Mouse (Mus musculus) hindbrain, embryonic 16.5 days (tissue): ENCODE measurements at regions not wholly inside any gene's neighbourhood (a gene's known extent, or its start where the extent isn't known, plus 50 kb on each side); places are given as distances from the start of the nearest gene placed in this dataset.

Source experiments
- ATAC-seq: fragments of 200-750 bp; cut with Nextera tagmentation; 2 replicates; pipeline ENCODE4 v1.8.0; 2017; ENCODE audit warnings: moderate TSS enrichment, moderate library complexity
- H3K27ac ChIP-seq: fragments of 300-500 bp; sonication (generic); 2 replicates; pipeline ENCODE4 v1.5.1; 2014; ENCODE audit warnings: low read depth, mild to moderate bottlenecking, control low read depth, low read length, moderate library complexity
- H3K27me3 ChIP-seq: fragments of 300-500 bp; sonication (generic); replicated peaks from 2 replicates; pipeline ENCODE4 v1.6.1; 2014; ENCODE audit warnings: low read length; ENCODE audit not compliant: control insufficient read depth, insufficient read depth
- H3K36me3 ChIP-seq: fragments of 300-500 bp; sonication (generic); 2 replicates; pipeline ENCODE4 v1.6.1; 2014; ENCODE audit warnings: mild to moderate bottlenecking, low read length, moderate library complexity, mixed read lengths; ENCODE audit not compliant: control insufficient read depth, insufficient read depth
- H3K4me1 ChIP-seq: fragments of 300-500 bp; sonication (generic); 2 replicates; pipeline ENCODE4 v1.6.1; 2014; ENCODE audit warnings: low read depth, low read length; ENCODE audit not compliant: control insufficient read depth, insufficient read depth
- H3K4me2 ChIP-seq: fragments of 300-500 bp; sonication (generic); 2 replicates; pipeline ENCODE4 v1.6.1; 2014; ENCODE audit warnings: mild to moderate bottlenecking, low read length, control low read depth, moderate library complexity
- H3K4me3 ChIP-seq: fragments of 300-500 bp; sonication (generic); 2 replicates; pipeline ENCODE4 v1.5.1; 2014; ENCODE audit warnings: mild to moderate bottlenecking, low read length, control low read depth, moderate library complexity
- H3K9ac ChIP-seq: fragments of 300-500 bp; sonication (generic); 2 replicates; pipeline ENCODE4 v1.6.1; 2014; ENCODE audit warnings: low read depth, mild to moderate bottlenecking, control low read depth, low read length, moderate library complexity
- H3K9me3 ChIP-seq: fragments of 300-500 bp; sonication (generic); 2 replicates; pipeline ENCODE4 v1.6.1; 2014; ENCODE audit warnings: mild to moderate bottlenecking, low read length, moderate library complexity; ENCODE audit not compliant: control insufficient read depth
- WGBS: fragments of 180-500 bp; shearing (Covaris S2); extraction: QIAGEN DNeasy Blood & Tissue Kit; methylation state at CpG from one replicate; pipeline ENCODE4 v1.1.7; 2014; 5-methylcytosine and 5-hydroxymethylcytosine counted together

DNA sequence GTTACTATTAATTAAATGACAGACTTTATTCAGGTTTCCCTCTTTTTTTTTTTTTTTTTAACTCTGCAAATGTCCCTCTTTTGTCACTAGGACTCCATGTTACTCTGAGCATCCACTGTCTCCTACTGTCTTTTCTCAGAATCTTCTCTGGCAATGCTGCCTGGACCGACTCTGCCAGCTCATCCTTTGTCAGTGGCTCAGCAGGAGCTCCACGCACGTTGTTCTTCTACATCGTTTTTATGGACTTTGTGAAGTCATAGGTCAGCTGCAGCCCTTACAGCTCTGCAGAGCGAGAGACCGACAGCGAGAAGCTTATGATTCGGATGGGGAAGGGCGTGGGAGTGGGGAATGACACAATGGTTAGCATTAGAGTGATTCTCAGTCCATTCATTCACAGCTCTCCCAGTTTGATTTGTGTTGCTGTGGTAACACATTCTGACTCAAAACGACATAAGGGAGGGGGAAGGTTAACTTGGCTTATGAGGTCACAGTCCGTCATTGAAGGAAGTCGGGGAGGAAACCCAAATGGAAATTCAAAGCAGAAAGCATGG lies 300.1 kb upstream of the Kazn start:
- 0 out of 2 replicates have a peak, but pooled peaks have one; percentile 34 for ATAC-seq
- H3K4me1 ChIP-seq = no peaks in the 10 kb centered on the region
- H3K9ac ChIP-seq = 0 out of 2 replicates have a peak overlapping the region, but pooled peaks have one; percentile 27
- no peaks in the 10 kb centered on the region for H3K36me3 ChIP-seq
- 26% methylated on average over 12 of the region's 12 CpGs for WGBS
- no peaks in the 10 kb centered on the region for H3K9me3 ChIP-seq
- no peak overlapping the region for H3K27ac ChIP-seq
- no peak overlapping the region for H3K4me3 ChIP-seq
- no peaks in the 10 kb centered on the region for H3K27me3 ChIP-seq
- peak overlapping the region; percentile 17; the same call in 1 of the 2 replicates for H3K4me2 ChIP-seq

DNA sequence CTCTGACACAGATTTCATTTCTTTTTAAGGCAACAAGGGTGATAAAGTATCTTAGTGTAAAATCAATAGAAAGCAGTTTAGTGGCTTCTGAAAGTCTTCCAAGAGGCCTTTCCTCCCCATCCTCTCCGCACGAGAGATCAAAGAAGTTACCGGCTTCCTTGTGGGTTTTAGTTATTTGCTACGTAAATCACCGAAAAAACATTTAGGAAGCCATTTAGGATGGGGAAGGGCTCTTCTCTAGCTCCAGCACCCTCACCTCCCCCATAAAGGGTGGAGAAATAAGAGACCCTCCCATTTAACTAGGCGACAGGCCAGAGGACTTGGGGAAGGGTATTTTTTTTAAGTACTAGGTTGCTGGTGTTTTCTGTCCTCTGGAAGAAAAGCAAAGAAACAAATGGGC lies 287.9 kb upstream of the Kazn start:
- WGBS = 58% methylated on average over 6 of the region's 6 CpGs
- Histone ChIP-seq H3K27me3 (no peaks in the 10 kb centered on the region), H3K36me3 (no peaks in the 10 kb centered on the region), H3K4me1 (no peaks in the 10 kb centered on the region), H3K9ac (no peak overlapping the region), H3K27ac (no peak overlapping the region), H3K4me3 (no peak overlapping the region), H3K4me2 (no peak overlapping the region), H3K9me3 (no peaks in the 10 kb centered on the region)
- ATAC-seq = no peak

DNA sequence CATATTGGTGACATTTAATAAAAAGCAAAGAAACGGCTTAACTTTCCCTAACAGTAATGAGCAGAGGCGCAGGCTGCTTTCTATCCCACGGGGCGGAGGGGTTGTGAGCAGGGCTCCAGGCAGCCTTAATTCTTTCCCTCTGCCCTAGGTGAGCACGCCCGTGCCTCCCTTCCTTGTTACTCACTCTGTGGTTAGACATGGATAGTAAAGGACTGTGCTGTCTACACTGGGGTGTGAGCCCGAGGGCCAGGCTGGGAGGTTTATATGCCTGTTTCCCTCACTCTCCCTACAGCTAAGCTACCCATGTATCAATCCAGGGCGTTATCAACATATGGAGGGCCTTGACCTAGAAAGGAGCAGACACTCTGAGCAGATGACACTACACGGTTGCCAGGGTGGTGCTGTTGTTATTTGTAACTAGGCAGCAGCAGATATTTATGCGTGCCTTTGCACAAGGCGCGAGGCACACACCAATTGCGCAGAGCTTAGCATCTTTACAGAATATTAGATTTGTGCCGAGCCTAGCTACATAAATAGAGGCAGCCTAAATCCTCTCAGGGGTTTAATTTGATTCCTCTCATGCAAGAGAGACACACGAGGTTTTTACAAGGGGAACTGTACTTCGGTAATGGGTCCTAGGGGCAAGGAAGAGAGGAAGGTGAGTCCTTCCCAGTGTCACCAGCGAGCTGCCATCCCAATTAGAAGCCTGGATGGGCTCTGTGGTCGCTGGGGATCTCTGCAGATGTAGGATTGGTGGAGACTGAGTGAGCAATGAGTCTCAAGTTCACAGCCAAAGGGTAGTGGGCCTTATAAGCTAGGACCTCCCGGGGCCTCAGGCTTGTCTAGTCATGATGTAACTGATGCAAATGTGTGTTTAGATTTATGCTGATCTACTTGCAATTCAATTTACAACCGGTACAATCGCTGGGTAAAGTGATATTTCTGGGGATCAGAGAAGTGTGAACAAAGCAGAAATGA lies 278.6 kb upstream of the Kazn start:
- Histone ChIP-seq H3K4me1 (peaks cover 7% of the 10 kb centered on the region), H3K27ac (peak overlapping the region; percentile 53; the same call in 1 of the 2 replicates), H3K4me2 (no peak overlapping the region), H3K4me3 (no peak overlapping the region), H3K36me3 (no peaks in the 10 kb centered on the region), H3K9ac (no peak overlapping the region), H3K27me3 (no peaks in the 10 kb centered on the region), H3K9me3 (no peaks in the 10 kb centered on the region)
- WGBS = 49% methylated on average over 21 of the region's 21 CpGs
- ATAC-seq = peak; percentile 78

DNA sequence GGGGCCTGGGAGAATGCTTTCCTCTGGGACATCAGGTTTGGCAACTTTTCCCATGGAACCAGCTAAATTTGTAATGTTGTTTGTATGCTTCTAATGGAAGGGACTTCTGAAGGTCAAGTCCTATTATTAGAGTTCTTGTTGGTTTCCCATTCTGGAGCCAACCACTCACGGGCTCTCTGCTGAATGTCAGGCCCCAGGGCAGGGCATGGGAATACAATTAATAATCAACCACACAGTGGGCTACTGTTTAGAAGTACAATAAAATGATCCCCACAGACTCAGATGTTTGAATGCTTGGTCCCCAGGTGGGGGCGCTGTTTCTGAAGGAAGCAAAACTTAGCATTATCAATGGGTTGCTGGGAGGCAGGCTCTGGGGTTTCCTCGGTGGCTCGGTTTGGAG lies 275.6 kb upstream of the Kazn start:
- peaks cover 7% of the 10 kb centered on the region for H3K4me1 ChIP-seq
- H3K9ac ChIP-seq = no peak overlapping the region
- H3K36me3 ChIP-seq = no peaks in the 10 kb centered on the region
- H3K27me3 ChIP-seq = no peaks in the 10 kb centered on the region
- no peak overlapping the region for H3K4me2 ChIP-seq
- H3K4me3 ChIP-seq = no peak overlapping the region
- no peak overlapping the region for H3K27ac ChIP-seq
- no peak for ATAC-seq
- WGBS = 88% methylated on average over 4 of the region's 4 CpGs
- H3K9me3 ChIP-seq = no peaks in the 10 kb centered on the region

DNA sequence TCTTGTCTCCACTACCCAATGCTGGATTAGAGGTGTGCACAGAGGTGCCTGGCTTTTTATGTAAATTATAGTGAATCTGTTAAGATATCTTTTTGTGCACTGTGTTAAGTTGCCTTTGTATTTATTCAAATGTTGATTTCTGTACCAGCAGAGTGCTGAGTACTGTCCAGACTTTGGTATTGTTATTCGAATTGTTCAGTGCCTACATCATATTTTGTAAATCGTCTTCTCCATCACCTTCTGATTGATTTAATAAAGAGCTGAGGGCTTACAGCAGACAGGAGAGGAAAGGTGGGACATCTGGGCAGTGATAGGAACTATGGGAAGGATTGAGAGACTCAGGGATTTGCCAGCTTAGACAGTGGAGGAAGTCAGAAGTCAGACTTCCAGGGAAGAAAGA lies 270.2 kb upstream of the Kazn start:
- no peak for ATAC-seq
- WGBS = 82% methylated on average over 2 of the region's 2 CpGs
- Histone ChIP-seq H3K4me1 (peaks cover 7% of the 10 kb centered on the region), H3K9me3 (no peaks in the 10 kb centered on the region), H3K9ac (no peak overlapping the region), H3K27me3 (no peaks in the 10 kb centered on the region), H3K4me3 (no peak overlapping the region), H3K4me2 (no peak overlapping the region), H3K36me3 (no peaks in the 10 kb centered on the region), H3K27ac (no peak overlapping the region)

DNA sequence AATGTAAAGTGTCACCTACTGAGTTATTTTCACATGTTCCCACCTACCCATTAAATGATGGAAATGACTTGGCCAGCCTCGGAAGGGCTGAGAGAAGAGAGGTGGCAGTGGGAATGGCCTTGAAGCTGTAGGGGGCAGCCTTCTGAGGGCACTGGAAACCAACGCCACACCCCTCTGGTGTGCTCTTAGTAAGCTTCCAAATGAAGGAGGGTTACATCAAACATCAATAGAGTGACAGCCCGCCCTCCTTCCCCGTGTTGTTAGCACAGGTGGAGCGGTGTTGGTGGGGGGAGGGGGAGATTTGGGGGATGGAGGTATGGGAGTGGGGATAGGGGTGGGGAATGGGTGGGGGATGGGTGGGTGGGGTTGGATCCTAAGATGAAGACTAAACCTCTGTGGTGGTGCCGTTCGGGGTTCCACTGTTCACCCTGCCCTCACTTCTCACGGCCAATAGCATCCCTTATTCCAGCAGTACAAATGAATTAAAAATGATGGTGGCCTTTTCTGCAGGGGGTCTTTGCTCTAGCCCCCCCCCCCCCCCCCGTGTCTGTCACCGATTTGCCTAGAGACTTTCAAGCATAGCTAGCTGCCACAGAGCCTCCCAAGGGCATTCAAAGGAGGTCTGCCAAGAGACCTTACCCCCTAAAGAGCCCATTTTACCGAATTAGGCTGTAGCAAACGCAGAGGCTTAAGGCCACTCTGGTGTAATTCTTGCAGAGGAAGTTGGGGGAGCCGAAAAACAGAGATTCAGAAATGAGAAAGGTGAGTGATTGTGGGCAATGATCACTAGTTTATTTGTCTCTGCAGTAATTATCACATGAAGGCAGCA lies 267.4 kb upstream of the Kazn start:
- Histone ChIP-seq H3K36me3 (no peaks in the 10 kb centered on the region), H3K27ac (no peak overlapping the region), H3K9ac (no peak overlapping the region), H3K9me3 (no peaks in the 10 kb centered on the region), H3K4me3 (no peak overlapping the region), H3K4me1 (peaks cover 7% of the 10 kb centered on the region), H3K27me3 (no peaks in the 10 kb centered on the region), H3K4me2 (no peak overlapping the region)
- 12% methylated on average over 10 of the region's 13 CpGs for WGBS
- ATAC-seq = 0 out of 2 replicates have a peak, but pooled peaks have one; percentile 49

DNA sequence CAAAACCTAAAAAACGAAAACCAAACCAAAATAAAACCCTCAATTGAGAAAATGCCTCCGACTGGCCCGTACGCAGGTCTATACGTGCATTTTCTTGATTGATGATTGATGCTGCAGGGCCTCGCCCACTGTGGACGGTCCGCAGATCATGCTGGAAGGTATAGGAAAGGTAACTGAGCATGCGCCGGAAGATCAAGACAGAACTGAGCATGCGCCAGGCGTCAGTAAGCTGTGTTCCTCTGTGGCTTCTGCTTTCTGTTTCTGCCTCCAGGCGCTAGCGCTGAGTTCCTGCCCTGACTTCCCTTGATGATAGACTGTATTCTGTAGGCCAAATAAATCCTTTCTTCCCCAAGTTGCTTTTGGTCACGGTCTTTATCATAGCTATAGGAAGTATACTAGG lies 264.6 kb upstream of the Kazn start:
- Histone ChIP-seq H3K9me3 (no peaks in the 10 kb centered on the region), H3K4me3 (no peak overlapping the region), H3K4me2 (no peak overlapping the region), H3K4me1 (peaks cover 10% of the 10 kb centered on the region), H3K9ac (no peak overlapping the region), H3K27ac (no peak overlapping the region), H3K27me3 (no peaks in the 10 kb centered on the region), H3K36me3 (no peaks in the 10 kb centered on the region)
- no peak for ATAC-seq
- 88% methylated on average over 15 of the region's 15 CpGs for WGBS

DNA sequence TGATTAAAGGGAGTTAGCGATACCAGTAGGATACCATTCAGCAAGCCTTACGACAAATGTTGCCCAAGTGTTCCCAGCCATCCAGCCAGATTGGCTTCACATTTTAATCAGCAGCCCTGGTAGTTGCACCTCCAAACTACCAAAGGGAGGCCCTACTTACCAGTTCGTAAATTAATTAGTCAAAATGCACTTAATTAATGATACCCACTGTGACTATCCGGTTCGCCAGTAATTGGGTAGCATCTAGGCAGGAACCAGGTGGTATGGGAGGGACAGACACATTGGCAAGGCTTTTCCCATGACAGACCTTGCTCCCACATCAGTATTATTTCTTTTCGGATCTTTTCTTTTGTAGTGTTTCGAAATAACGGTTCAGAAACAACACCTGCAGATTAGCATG lies 262.0 kb upstream of the Kazn start:
- Histone ChIP-seq H3K4me3 (no peak overlapping the region), H3K4me2 (no peak overlapping the region), H3K36me3 (no peaks in the 10 kb centered on the region), H3K4me1 (peaks cover 4% of the 10 kb centered on the region), H3K9ac (no peak overlapping the region), H3K27ac (no peak overlapping the region), H3K27me3 (no peaks in the 10 kb centered on the region), H3K9me3 (no peaks in the 10 kb centered on the region)
- WGBS = 57% methylated on average over 8 of the region's 8 CpGs
- ATAC-seq = no peak

DNA sequence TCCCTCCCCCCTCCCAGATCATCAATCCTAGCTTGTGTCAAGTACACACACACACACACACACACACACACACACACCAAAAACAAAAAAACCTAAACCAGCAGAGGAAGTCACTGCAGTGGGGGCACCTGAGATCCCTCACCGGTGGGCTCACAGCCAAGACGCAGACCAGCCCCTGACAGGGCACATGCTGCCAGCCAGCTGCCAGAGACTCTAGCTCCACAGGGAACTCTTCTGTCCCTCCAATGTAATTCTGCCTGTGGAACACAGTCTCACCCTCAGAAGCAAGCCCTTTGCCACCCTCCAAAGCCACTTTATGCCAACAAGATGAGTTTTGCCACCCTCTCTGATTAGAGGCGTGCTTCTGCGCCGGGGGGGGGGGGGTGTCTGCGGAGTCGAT lies 261.3 kb upstream of the Kazn start:
- no peak overlapping the region for H3K4me3 ChIP-seq
- ATAC-seq = 0 out of 2 replicates have a peak, but pooled peaks have one; percentile 43
- H3K9ac ChIP-seq = no peak overlapping the region
- peaks cover 4% of the 10 kb centered on the region for H3K4me1 ChIP-seq
- H3K27me3 ChIP-seq = no peaks in the 10 kb centered on the region
- no peak overlapping the region for H3K27ac ChIP-seq
- no peaks in the 10 kb centered on the region for H3K36me3 ChIP-seq
- 61% methylated on average over 7 of the region's 7 CpGs for WGBS
- no peak overlapping the region for H3K4me2 ChIP-seq
- H3K9me3 ChIP-seq = no peaks in the 10 kb centered on the region
